Mouse (Mus musculus) thymus, postnatal 10 days (tissue): Measurements from ENCODE around the gene Ehmt1.
"Not testable (repeated sequence)": the region's sequence is repeated elsewhere in the genome, so short reads cannot be mapped to it uniquely, and the experiment has no call there.

Experiments used
- DNase-seq, 2 experiments: peaks; one replicate each; pipeline ENCODE4 v3.0.0; 2021; ENCODE audit warnings: low spot score in 2 of 2

Ehmt1 gene

DNA sequence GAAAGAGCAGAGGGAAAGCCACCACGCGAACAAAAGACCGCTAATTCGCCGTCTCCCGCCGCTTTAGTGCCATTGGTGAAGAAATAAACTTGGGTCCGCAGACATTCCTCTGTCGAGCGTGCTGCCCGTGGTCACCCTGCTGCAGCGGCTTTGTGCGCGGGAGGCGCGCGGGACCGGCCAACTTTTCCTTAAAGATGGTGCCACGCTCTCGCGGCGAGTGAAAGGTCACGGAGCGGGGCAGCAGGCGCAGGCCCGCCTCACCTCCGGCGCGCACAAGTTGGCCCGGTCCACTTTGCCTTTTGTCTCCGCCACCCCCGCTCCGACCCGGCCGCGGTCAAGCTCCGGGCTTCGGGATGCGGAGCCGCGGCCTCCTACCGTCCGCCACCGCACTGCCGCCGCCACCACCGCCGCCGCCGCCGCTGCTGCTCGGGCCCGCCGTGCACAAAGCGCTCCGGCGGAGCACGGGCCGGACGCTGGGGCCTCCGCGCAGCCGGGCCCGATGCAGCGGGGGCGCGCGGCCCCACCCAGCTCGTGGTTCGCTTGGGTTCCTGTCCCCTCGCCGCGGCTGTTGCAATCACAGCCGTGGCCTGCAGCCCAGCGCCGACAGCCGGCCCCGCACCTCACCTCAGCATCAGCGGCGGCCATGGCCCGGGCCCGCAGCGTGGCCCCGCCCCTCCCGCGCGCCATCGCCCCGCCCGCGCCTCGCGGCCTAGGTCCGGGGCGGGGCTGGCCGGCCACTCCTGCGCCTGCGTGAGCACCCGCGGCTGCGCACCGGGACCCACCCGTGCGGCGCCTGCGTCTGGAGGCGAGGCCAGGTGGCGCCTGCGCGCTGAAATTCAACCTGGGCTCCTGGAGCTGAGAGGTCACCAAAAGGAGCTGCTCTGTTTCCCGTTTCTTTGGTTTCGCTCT lies at the start of gene Ehmt1:
TSS of gene Ehmt1 (minus strand) at position 685 of the 909 bp plus-strand sequence.
- DNase-seq: peak; percentile 89 to 96

GRCm38 (mm10) chr2:24962304-24963000 lies 43.0 kb upstream of the Ehmt1 start, which contains the start of gene Dph7:
TSS of gene Dph7 (plus strand) at chr2:24962400.
- DNase-seq: peak; percentile 68 to 85

DNA sequence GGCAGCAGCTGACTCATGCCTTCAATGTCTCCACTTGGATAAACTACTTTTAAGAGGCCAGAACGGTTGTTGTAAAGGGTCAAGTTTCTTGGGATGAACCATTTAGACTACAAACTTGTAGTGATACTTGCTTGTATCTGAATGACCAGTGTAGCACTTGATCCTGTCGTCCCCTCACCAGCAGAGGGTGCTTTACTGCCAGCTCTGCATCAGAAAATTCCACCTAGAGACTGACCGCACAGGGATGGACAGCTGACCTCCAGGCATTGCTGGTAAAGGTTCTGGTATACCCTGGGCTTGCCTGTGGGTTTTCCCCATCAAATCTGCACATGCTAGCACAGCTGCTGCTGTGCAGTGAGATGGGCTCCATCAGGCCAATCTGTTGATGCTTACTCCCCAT lies 41.5 kb upstream of the Ehmt1 start:
- DNase-seq: no peak

DNA sequence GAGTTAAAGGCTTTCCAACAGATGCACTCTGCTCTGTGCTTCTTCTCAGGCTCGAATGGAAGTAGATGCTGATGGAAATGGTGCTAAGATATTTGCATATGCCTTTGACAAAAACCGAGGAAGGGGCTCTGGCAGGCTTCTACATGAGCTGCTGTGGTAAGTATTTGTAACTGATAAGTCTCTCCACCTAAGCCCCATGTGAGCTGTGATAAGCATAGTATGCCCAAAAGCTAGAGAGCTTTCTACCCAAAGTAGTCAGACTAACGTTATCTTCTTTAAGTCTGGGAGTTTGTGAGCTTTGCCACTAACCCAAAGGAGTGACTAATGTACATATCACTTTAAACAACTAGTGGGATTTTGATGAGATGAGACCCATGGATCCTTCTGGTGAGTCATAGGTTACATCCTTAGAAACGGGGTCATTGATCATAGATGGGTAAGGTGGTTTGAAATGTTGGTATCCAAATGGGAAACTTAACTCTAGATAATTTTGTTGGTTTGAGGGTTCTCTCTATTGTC lies 33.2 kb upstream of the Ehmt1 start:
- DNase-seq: no peak

DNA sequence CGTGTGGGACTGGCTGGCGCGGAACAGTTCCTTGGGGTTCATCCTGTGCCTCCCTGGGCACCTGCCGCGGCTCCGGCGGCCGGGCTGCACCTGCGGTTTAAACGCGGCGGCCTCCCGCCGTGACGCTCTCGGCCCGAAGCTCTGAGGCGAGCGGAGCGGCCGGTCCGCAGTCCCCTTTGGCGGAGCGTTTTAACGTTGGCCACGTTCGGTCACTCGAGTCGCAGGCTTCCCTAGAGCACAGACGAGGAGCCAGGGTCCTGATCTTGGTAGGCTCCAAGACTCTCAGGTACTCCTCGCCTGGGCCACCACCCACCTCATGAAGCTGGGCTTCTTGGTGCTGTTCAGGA lies 30.7 kb upstream of the Ehmt1 start:
- peak in 1 of 2 experiments; percentile 19 for DNase-seq

DNA sequence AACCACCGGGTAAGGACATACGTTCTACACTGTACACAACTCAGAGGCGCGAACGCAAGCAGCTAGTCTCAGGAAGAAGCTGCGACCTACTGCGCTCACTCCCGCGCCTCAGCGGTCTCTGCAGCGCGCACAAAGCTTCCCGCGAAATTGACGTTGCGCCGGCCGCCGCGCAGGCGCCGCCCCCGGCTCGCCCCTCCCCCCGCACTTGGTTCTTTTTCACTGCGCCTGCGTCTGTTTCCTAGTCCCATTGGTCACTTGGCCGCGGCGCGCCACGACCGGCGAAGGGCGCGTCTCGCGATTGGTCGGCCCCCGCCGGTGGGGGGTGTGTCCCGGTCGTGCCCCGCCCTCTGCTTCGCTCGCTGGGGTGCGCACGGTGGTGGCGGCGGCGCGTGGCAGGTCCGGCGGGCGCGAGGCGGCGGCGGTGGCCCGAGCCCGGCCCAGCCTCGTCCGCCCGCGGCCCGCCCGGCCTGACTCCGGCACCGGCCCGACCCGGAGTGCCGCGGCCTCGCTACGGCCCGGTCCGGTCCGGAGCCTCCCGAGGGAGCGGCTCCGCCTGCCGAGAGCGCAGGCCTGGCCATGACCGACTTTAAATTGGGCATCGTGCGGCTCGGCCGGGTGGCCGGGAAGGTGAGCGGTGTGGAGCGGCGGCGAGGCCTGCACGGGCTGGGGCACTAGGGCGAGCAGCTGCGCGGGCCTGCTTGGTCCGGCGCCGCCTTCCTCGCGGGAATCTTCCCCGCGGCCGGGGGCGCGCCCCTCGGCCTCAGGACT lies 30.2 kb upstream of the Ehmt1 start, which contains the start of gene Zmynd19:
TSS of gene Zmynd19 (plus strand) at position 372 of the 768 bp plus-strand sequence.
- DNase-seq: peak; percentile 95 to 99

GRCm38 (mm10) chr2:24944304-24944703 lies 24.9 kb upstream of the Ehmt1 start:
- DNase-seq: not testable (repeated sequence)

- DNase-seq: no peak
Measured at GRCm38 (mm10) chr2:24942092-24942491, 22.7 kb upstream of the Ehmt1 start.

- peak; percentile 90 to 91 for DNase-seq
Measured at GRCm38 (mm10) chr2:24935057-24935796, 15.8 kb upstream of the Ehmt1 start, which contains the start of gene Arrdc1. TSS of gene Arrdc1 (minus strand) at chr2:24935252.

DNA sequence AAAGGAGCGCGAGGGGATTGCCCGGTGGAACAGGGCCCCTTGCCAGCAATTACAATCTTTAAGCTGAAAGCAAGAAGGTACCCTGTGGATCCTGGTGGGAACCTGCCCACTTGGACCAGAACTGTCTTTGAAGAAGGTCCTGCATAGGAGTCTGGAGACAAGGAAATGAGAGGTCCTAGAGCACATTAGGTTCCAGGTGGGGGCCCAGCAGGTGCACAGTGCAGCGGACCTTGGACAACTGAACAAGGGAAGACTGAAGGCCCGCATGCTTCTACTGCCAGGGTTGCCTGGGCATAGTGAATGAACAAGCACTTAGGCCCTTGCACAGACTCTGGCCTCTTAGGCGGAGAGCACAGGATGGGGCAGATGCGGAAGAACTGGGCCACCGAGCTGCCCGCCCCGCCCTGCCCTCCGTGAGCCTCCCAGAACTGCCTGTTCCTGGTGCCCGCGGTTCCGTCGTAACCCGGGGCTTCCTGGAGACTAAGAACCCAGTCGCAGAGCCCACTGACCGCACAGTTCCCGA lies 15.1 kb upstream of the Ehmt1 start:
- DNase-seq: peak in 1 of 2 experiments; percentile 11

DNA sequence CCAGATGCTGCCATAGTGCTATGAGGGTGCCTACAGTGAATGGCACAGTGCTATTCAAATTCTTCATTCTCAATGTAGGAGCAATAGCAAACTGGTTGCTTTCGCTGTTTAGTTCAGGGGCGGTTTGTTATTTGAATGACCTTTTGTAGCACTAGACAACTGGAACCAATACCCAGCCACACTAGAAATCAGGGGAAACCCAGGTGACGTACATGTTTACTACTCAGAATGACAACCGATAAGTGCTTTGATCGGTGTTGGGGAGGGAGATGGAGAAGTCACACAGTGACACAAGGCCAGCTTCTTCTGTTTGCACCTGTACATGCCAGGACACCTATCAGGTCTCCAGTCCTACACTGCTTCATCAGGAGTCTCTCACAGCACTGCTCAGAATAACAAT lies 10.2 kb upstream of the Ehmt1 start:
- DNase-seq: no peak

- DNase-seq: no peak
Measured at GRCm38 (mm10) chr2:24929119-24929518, 9.7 kb upstream of the Ehmt1 start.

GRCm38 (mm10) chr2:24927810-24928479 lies 8.5 kb upstream of the Ehmt1 start:
- no peak for DNase-seq

DNA sequence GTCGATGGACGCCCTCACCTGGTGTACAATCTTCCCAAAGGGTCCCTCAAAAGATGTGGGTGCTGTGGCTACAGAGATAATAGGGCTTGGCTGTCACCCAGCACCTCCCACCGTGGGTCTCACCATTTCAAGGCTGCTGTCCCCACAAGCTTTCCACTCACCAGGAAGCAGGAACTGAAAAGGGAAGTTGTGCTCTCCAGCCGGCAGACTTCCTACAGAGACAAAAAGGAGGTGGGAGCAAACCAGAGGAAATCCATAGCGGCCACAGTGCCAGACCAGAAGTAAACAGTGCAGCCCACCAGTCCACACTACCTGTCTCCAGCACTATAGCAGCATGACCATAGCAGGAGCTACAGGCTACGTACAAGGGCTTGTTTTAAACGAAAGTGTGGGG lies 7.5 kb upstream of the Ehmt1 start:
- no peak for DNase-seq

DNA sequence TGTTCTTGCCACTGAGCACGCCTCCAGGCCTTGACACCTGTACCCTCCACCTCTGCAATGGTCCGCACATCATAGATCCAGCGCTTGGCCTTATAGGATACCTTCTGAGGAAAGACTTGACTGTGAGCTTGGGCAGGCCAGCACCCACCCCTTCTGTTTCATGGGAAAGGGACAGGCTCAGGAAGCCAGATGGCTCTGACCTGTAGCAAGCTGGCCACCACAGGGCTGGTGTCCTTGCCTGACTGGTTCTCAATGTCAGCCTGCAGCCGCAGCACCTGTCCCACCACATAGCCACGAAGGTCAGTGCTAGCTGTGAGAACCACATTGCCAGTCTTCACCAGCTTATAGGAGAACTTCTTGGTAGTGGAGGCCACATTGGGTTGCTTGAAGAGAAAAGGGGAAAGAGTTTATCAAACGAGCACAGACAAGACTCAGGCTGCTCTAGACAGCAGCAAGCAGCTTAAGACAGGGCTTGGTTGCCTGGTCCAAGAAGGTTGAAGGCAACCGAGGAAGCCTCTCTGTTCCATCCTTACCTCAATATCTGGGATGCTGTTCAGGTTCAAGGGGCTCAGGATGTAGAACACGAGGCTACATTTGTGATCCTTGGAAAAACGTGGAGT lies 7.0 kb upstream of the Ehmt1 start:
- no peak for DNase-seq

DNA sequence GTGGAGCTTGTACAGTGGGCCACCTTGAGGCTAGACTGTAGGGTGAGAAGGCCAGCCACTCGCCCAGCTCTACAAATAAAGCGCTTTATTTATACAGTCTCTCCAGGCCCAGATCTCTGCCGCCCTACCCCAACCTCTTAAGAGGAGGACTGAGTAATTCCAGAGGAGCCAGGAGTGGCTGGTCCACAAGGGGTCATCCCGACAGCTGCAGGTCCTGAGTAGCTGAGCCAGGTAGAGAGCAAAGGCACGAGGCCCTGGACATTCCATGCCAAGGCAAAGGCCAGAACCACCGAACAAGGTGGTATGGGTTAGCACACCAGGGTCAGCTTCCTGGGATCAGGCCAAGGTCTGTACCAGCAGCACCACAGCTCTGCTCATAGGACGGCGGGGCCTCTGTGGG lies 5.9 kb upstream of the Ehmt1 start:
- DNase-seq: no peak

DNA sequence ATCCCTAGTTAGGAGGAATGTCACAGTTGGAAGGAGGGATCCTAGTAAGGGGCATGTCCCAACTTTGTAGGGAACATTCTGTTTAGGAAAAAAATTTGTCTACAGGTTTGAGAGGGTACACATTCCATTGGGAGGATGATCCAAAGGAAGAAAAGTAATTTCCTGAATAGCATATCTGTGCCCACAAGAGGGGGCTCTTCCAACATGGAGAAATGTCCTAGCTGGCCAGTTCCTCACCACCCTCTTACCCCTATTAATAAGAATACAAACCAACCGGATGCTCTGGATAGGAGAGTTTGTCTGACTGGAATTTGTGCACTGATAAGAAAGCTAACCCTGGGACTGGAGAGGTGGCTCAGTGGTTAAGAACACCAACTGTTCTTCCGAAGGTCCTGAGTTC lies 4.1 kb upstream of the Ehmt1 start:
- no peak for DNase-seq

DNA sequence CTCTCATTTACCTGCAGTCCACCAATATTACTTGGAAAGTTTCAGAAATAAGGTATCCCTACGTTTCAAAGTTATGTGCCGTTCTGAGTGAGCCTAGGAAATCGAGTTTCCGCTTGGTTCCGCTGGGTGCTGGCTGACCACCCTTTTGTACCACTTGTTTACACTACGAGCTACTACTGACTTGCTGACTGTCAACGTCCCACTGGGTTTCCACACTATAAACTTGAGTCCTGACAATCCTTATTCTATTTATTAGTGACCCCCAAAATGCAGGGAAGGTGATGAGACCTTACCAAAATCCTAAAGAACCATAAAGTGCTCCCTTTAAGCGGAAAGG lies 393 bp upstream of the Ehmt1 start:
- DNase-seq: no peak

- DNase-seq: no peak
Measured at GRCm38 (mm10) chr2:24914762-24915161, 4.7 kb downstream of the Ehmt1 start.

DNA sequence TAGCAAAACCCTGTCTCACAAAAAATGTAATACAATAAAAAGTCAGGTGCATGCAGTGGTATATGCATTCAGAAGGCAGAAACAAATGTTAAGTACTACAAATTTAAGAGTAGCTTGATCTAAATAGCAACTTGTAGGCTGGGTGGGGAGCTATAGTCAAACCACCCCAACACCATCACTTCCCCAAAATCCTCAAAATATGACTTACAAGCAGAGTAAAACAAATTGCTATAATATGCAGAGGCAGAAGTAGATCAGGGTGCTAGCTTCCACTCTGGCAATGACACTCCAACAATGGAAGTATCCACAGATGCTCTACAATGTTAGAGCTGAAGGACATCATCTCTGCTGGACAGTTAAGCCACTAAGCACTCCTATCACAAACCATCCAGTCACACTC lies 6.8 kb downstream of the Ehmt1 start:
- no peak for DNase-seq
